Comparison of ENCODE assay signal across 12 mouse cellular contexts in the genomic region with DNA sequence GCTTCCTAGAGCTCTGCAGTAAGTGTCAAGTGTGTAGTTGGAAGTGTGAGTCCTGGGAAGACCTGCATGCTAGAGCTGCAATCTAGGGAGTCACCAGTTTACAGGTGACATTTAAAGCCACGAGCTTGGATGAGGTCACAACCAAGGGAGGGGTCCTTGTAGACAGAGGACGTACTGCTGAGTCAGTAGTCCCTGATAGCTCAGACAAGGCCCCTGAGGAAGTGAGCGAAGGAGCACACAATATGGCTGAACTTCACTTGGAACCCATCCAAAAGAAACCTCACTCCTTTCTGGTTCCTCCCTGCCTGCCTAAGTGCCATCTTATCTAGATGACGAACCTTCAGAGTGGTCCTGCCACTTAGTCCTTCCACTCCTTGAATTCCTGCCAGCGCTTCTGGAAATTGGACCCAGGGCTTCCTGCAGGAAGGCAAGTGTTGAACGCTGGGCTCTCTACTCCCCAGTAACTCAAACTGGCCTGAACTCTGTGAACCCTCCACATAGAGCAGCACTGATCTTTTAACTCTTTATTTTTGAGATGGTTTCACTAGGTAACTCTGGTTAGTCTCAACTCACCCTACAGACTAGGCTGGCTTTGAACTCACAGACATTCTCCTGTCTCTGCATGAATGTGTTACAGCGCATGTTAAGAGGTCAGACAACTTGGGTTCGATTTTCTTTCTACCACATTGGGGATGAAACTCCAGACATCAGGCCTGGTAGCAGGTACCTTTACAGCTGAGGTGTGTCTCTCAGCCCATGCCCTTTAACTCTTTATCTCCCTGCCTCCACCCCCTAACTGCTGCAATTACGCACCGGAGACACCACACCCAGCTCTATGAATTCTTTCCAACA. TPM values are rescaled to one million over a fixed set of nuclear protein-coding genes. Genes with fewer than 3 reads are reported as not detected.
A peak's percentile ranks its signal among the peaks of the same experiment; 100 is the strongest.
DNase-seq lines count a peak whose midpoint lies in the region; ATAC-seq and TF ChIP-seq lines count a peak whose summit lies in the region.
"Had no signal": no experiment of that assay in that cellular context is flagged by ENCODE, and none has a peak within 500 bp of the region (broad histone marks: within the 10 kb centered on the region; RNA-seq: fewer than 3 reads in every experiment).

No protein-coding gene starts in this region.

- H3K9ac ChIP-seq in heart, embryonic 13.5 days, result peak overlapping the region; percentile 33; the same call in 1 of the 2 replicates
- peak overlapping the region; percentile 31; the same call in 1 of the 2 replicates for H3K9ac ChIP-seq in liver, embryonic 15.5 days
- H3K9ac ChIP-seq in midbrain, embryonic 15.5 days, result no peak overlapping the region
- H3K9ac ChIP-seq: embryonic facial prominence, embryonic 12.5 days; midbrain, embryonic 13.5 days had no signal

- H3K27ac ChIP-seq in heart, embryonic 13.5 days (replicated peaks), result peak overlapping the region; percentile 30
- peak overlapping the region; percentile 86 for H3K27ac ChIP-seq in liver, embryonic 15.5 days (replicated peaks)
- H3K27ac ChIP-seq in midbrain, embryonic 15.5 days, result no peak overlapping the region
- H3K27ac ChIP-seq: embryonic facial prominence, embryonic 12.5 days; gastrocnemius, adult 2 months; midbrain, embryonic 13.5 days had no signal

- peak overlapping the region; percentile 8; the same call in 1 of the 2 replicates for H3K4me2 ChIP-seq in heart, embryonic 13.5 days
- H3K4me2 ChIP-seq in liver, embryonic 15.5 days, result peak overlapping the region; percentile 68
- H3K4me2 ChIP-seq in midbrain, embryonic 15.5 days, result no peak overlapping the region
- H3K4me2 ChIP-seq: embryonic facial prominence, embryonic 12.5 days; midbrain, embryonic 13.5 days had no signal

- no peak overlapping the region for H3K4me3 ChIP-seq in heart, embryonic 13.5 days
- H3K4me3 ChIP-seq in E14TG2a.4 (replicated peaks; ENCODE audit: low read length), result peak overlapping the region; percentile 51
- H3K4me3 ChIP-seq in liver, embryonic 15.5 days (replicated peaks), result peak overlapping the region; percentile 18; the same call in 1 of the 2 replicates
- no peak overlapping the region for H3K4me3 ChIP-seq in midbrain, embryonic 15.5 days
- H3K4me3 ChIP-seq: embryonic facial prominence, embryonic 12.5 days; gastrocnemius, adult 2 months; midbrain, embryonic 13.5 days had no signal

- H3K4me1 ChIP-seq in heart, embryonic 13.5 days, result peaks cover 38% of the 10 kb centered on the region
- peaks cover 80% of the 10 kb centered on the region for H3K4me1 ChIP-seq in E14TG2a.4 (replicated peaks; ENCODE audit: low read depth, low read length)
- H3K4me1 ChIP-seq in liver, embryonic 15.5 days (replicated peaks), result peaks cover 41% of the 10 kb centered on the region
- H3K4me1 ChIP-seq in midbrain, embryonic 15.5 days, result peaks cover 17% of the 10 kb centered on the region

- intact Hi-C loops in heart, postnatal 10 days (cut with DNase I), result no loop called here

- TF ChIP-seq CTCF in E14TG2a.4 (conservative IDR thresholded peaks at IDR 0.05; ENCODE audit: low read length), result no peak

- no peaks in the 10 kb centered on the region for H3K27me3 ChIP-seq in heart, embryonic 13.5 days (replicated peaks)
- H3K27me3 ChIP-seq in E14TG2a.4 (ENCODE audit: insufficient read depth, low read length), result peaks cover 8% of the 10 kb centered on the region; the same call in 1 of the 2 replicates
- H3K27me3 ChIP-seq in liver, embryonic 15.5 days, result peaks cover 10% of the 10 kb centered on the region; the same call in 1 of the 2 replicates
- no peaks in the 10 kb centered on the region for H3K27me3 ChIP-seq in midbrain, embryonic 15.5 days (replicated peaks)
- H3K27me3 ChIP-seq: embryonic facial prominence, embryonic 12.5 days; midbrain, embryonic 13.5 days had no signal

- 41% methylated on average over 10 of the region's 10 CpGs for WGBS in heart, embryonic 13.5 days
- WGBS in liver, embryonic 15.5 days (ENCODE audit: insufficient replicate concordance), result 38% methylated on average over 10 of the region's 10 CpGs
- 81% methylated on average over 10 of the region's 10 CpGs for whole genome bisulfite sequencing in midbrain, embryonic 15.5 days

- no peaks in the 10 kb centered on the region for H3K36me3 ChIP-seq in heart, embryonic 13.5 days
- H3K36me3 ChIP-seq in E14TG2a.4 (ENCODE audit: insufficient read depth, low read length), result peaks cover 5% of the 10 kb centered on the region; the same call in 1 of the 2 replicates
- H3K36me3 ChIP-seq in liver, embryonic 15.5 days (replicated peaks), result no peaks in the 10 kb centered on the region
- H3K36me3 ChIP-seq in midbrain, embryonic 15.5 days (replicated peaks), result no peaks in the 10 kb centered on the region
- H3K36me3 ChIP-seq: embryonic facial prominence, embryonic 12.5 days; midbrain, embryonic 13.5 days had no signal

- peak; percentile 44; the same call in 1 of the 2 replicates for ATAC-seq in heart, embryonic 13.5 days (ENCODE audit: extremely low read depth, insufficient number of reproducible peaks, low FRiP score, low TSS enrichment)
- peak; percentile 81 for ATAC-seq in erythroblast, adult 5-6 weeks (replicated peaks; ENCODE audit: low FRiP score, poor library complexity, severe bottlenecking)
- ATAC-seq in liver, embryonic 15.5 days (ENCODE audit: insufficient read depth), result peak; percentile 79
- ATAC-seq in midbrain, embryonic 15.5 days (replicated peaks), result no peak
- ATAC-seq: midbrain, embryonic 13.5 days had no signal

- no peak for DNase-seq in heart, postnatal 10 days
- DNase-seq in spleen, adult 12 weeks (ENCODE audit: low spot score), result no peak
- no peak for DNase-seq in kidney, postnatal 10 days
- DNase-seq: gastrocnemius, adult 2 months; kidney, adult 18-20 months had no signal

- H3K9me3 ChIP-seq in heart, embryonic 13.5 days, result no peaks in the 10 kb centered on the region
- no peaks in the 10 kb centered on the region for H3K9me3 ChIP-seq in E14TG2a.4 (ENCODE audit: low read length)
- H3K9me3 ChIP-seq in liver, embryonic 15.5 days (replicated peaks), result no peaks in the 10 kb centered on the region
- no peaks in the 10 kb centered on the region for H3K9me3 ChIP-seq in midbrain, embryonic 15.5 days
- H3K9me3 ChIP-seq: embryonic facial prominence, embryonic 12.5 days; midbrain, embryonic 13.5 days had no signal

RNA-seq across cellular contexts. Expression of gene Dynll1, which starts 12.2 kb away (rescaled TPM):
- 1,196 and 1,415 TPM in 2 replicates for polyA plus RNA-seq in heart, embryonic 13.5 days (2015; fragmentation: Nextera tagmentation; extraction: Ambion mirVana)
- 100 to 1,000 TPM; 183 to 245 TPM for total RNA-seq in heart, postnatal 10 days (2021)
- 181 and 187 TPM in 2 replicates for total RNA-seq in erythroblast, adult 5-6 weeks (2015; ENCODE audit: low replicate concordance)
- total RNA-seq in erythroblast, adult 5-6 weeks (2017; ENCODE audit: low replicate concordance), result 61.4 and 103 TPM in 2 replicates
- 525 and 554 TPM in 2 replicates for polyA plus RNA-seq in liver, embryonic 15.5 days (2015; fragmentation: Nextera tagmentation; extraction: Ambion mirVana)
- 1,095 and 1,182 TPM in 2 replicates for polyA plus RNA-seq in midbrain, embryonic 15.5 days (2015; fragmentation: Nextera tagmentation; extraction: Ambion mirVana)

RNA-seq across cellular contexts. Expression of gene Srsf9, which starts 13.9 kb away (rescaled TPM):
- polyA plus RNA-seq in heart, embryonic 13.5 days (2015; fragmentation: Nextera tagmentation; extraction: Ambion mirVana), result 112 and 115 TPM in 2 replicates
- total RNA-seq in heart, postnatal 10 days (2021), result 10 to 100 TPM; 35.5 to 39.1 TPM
- total RNA-seq in erythroblast, adult 5-6 weeks (2015; ENCODE audit: low replicate concordance), result 25.5 and 41.1 TPM in 2 replicates
- 29.1 and 32.1 TPM in 2 replicates for total RNA-seq in erythroblast, adult 5-6 weeks (2017; ENCODE audit: low replicate concordance)
- polyA plus RNA-seq in liver, embryonic 15.5 days (2015; fragmentation: Nextera tagmentation; extraction: Ambion mirVana), result 88.7 and 92.1 TPM in 2 replicates
- 142 and 146 TPM in 2 replicates for polyA plus RNA-seq in midbrain, embryonic 15.5 days (2015; fragmentation: Nextera tagmentation; extraction: Ambion mirVana)

RNA-seq across cellular contexts. Expression of gene Gatc, which starts 27.9 kb away (rescaled TPM):
- 22.0 and 22.8 TPM in 2 replicates for polyA plus RNA-seq in heart, embryonic 13.5 days (2015; fragmentation: Nextera tagmentation; extraction: Ambion mirVana)
- total RNA-seq in heart, postnatal 10 days (2021), result 10 to 100 TPM; 16.7 to 18.2 TPM
- 15.0 and 18.4 TPM in 2 replicates for total RNA-seq in erythroblast, adult 5-6 weeks (2015; ENCODE audit: low replicate concordance)
- total RNA-seq in erythroblast, adult 5-6 weeks (2017; ENCODE audit: low replicate concordance), result 1.8 and 4.1 TPM in 2 replicates
- polyA plus RNA-seq in liver, embryonic 15.5 days (2015; fragmentation: Nextera tagmentation; extraction: Ambion mirVana), result 11.6 and 13.4 TPM in 2 replicates
- 35.6 and 39.4 TPM in 2 replicates for polyA plus RNA-seq in midbrain, embryonic 15.5 days (2015; fragmentation: Nextera tagmentation; extraction: Ambion mirVana)

RNA-seq across cellular contexts. Expression of gene Triap1, which starts 28.0 kb away (rescaled TPM):
- polyA plus RNA-seq in heart, embryonic 13.5 days (2015; fragmentation: Nextera tagmentation; extraction: Ambion mirVana), result 40.2 and 42.4 TPM in 2 replicates
- total RNA-seq in heart, postnatal 10 days (2021), result 10 to 100 TPM; 23.2 to 24.3 TPM
- 9.6 and 9.8 TPM in 2 replicates for total RNA-seq in erythroblast, adult 5-6 weeks (2015; ENCODE audit: low replicate concordance)
- 2.8 and 7.7 TPM in 2 replicates for total RNA-seq in erythroblast, adult 5-6 weeks (2017; ENCODE audit: low replicate concordance)
- polyA plus RNA-seq in liver, embryonic 15.5 days (2015; fragmentation: Nextera tagmentation; extraction: Ambion mirVana), result 26.6 and 29.6 TPM in 2 replicates
- polyA plus RNA-seq in midbrain, embryonic 15.5 days (2015; fragmentation: Nextera tagmentation; extraction: Ambion mirVana), result 49.3 and 49.6 TPM in 2 replicates

RNA-seq across cellular contexts. Expression of gene Coq5, which starts 33.6 kb away (rescaled TPM):
- 67.1 and 70.2 TPM in 2 replicates for polyA plus RNA-seq in heart, embryonic 13.5 days (2015; fragmentation: Nextera tagmentation; extraction: Ambion mirVana)
- 100 to 1,000 TPM; 131 to 134 TPM for total RNA-seq in heart, postnatal 10 days (2021)
- total RNA-seq in erythroblast, adult 5-6 weeks (2015; ENCODE audit: low replicate concordance), result 1.7 and 2.5 TPM in 2 replicates
- 8.3 and 12.3 TPM in 2 replicates for total RNA-seq in erythroblast, adult 5-6 weeks (2017; ENCODE audit: low replicate concordance)
- 27.5 and 28.4 TPM in 2 replicates for polyA plus RNA-seq in liver, embryonic 15.5 days (2015; fragmentation: Nextera tagmentation; extraction: Ambion mirVana)
- polyA plus RNA-seq in midbrain, embryonic 15.5 days (2015; fragmentation: Nextera tagmentation; extraction: Ambion mirVana), result 57.0 and 57.2 TPM in 2 replicates

Comparison
In these comparisons a context has a peak if more than half of its experiments do, and no peak if none do; other contexts are left out.
1. H3K4me3 ChIP-seq: peak in E14TG2a.4 (single experiment) and liver, embryonic 15.5 days (single experiment); none in heart, embryonic 13.5 days (single experiment) and midbrain, embryonic 15.5 days (single experiment).